Mouse (Mus musculus) liver, embryonic 11.5 days (tissue): ENCODE results near the gene BC035947. TPM values are rescaled to one million over a fixed set of nuclear protein-coding genes. Genes with fewer than 3 reads are reported as not detected.

Experiments
- polyA plus RNA-seq: library from polyadenylated mRNA; unstranded; fragments of >200 nt; fragmentation: Nextera tagmentation; extraction: Ambion mirVana; gene quantifications from 2 replicates; pipeline ENCODE4 v1.2.1, GENCODE M21; 2014

BC035947 gene
- polyA plus RNA-seq, 1 experiment from 2014 or later: not detected

Other genes with a start within 250 kb of the BC035947 start
- 0.56 and 0.68 TPM in 2 replicates for gene Sgpp2, start 201.8 kb downstream of the BC035947 start, polyA plus RNA-seq
- 204 and 227 TPM in 2 replicates for gene Farsb, start 23.3 kb downstream of the BC035947 start, polyA plus RNA-seq
- gene Mogat1, start 1.2 kb downstream of the BC035947 start, polyA plus RNA-seq: not detected in 2 replicates
- 45.3 and 54.7 TPM in 2 replicates for gene Acsl3, start 145.7 kb upstream of the BC035947 start, polyA plus RNA-seq
- gene Utp14b, start 145.9 kb upstream of the BC035947 start, polyA plus RNA-seq: 2.4 and 2.8 TPM in 2 replicates